Mouse (Mus musculus) Muller cell, postnatal 12 days (primary cell): ENCODE results near the gene Lce1g.
A peak's percentile ranks its signal among the peaks of the same experiment; 100 is the strongest.

Experiments used
- DNase-seq: peaks from one replicate; pipeline ENCODE4 v3.0.0-alpha.2; 2015; ENCODE audit errors: inconsistent ontology term

The Lce1g gene

GRCm38 (mm10) chr3:92752238-92752637 lies at the start of gene Lce1g:
Lce1g (minus strand) TSS chr3:92752338.
- peak; percentile 26 for DNase-seq

GRCm38 (mm10) chr3:92790414-92790813 lies 38.3 kb upstream of the Lce1g start, which contains the start of gene Lce1j:
Lce1j (minus strand) TSS chr3:92790514.
- DNase-seq, result no peak

- DNase-seq, result no peak
Observed at GRCm38 (mm10) chr3:92778799-92779198, 26.7 kb upstream of the Lce1g start, which contains the start of gene Lce1i. Lce1i (minus strand) TSS chr3:92778899.

- DNase-seq, result no peak
Observed at GRCm38 (mm10) chr3:92771573-92771972, 19.4 kb upstream of the Lce1g start.

DNA sequence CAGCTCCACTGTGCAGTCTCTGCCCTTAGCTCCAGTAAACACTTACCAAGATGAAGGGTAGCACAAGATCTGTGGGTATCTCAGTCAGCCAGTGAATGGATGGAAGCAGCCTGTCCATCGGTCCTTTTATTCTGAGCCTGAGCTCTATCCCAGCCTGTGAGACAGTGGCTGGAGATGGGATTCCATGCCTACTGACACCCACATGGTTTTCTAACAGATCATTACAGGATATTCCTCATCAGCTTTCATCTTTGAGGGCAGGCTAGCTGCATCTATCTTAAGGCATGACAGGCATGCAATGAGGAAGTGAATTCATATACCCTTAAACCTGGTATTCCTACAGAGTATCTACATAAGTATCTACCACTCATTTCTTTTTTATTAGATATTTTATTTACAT lies 12.8 kb upstream of the Lce1g start, which contains the start of gene Lce1h:
TSS of gene Lce1h (minus strand) at position 101 of the 400 bp plus-strand sequence.
- no peak for DNase-seq

DNA sequence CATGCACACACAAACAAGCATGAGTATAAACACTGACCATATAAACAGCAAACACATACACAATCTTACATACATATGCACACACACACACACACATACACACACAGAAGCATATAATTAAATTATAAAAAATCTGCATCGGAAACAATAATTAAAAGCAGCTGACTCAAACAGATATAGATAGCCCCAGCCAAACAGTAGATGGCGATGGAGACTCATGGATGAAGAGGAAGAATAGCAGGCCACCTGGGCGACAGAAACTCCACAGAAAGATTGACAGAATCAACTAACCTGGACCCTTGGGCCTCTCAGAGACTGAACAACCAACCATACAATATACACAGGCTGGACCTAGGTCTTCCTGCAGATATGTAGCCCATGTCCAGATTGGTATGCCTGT lies 1.1 kb upstream of the Lce1g start:
- DNase-seq, result no peak

GRCm38 (mm10) chr3:92738996-92739395 lies 13.1 kb downstream of the Lce1g start, which contains the start of gene Gm38119:
Gm38119 (minus strand) TSS chr3:92739096.
- DNase-seq, result no peak

DNA sequence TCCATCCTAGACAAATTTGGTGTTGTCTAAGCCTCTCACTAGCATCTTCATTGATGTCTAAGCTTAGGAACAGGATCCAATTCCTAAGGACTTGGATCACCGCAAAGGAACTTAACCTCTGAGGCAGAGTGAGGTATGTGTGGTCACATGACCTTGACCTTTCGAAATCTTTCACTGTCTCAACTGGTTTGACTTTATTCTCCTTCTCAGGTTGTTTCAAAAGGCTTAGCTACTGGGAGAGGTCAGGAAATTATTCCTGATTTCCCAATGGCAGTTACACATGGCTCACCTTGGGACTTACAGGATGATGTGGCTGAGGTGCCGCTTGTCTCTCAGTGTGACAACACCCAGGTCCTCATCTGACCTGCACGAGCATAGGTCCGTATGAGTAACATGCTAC lies 29.5 kb downstream of the Lce1g start:
- DNase-seq, result no peak

- no peak for DNase-seq
Observed at GRCm38 (mm10) chr3:92720250-92720649, 31.9 kb downstream of the Lce1g start, which contains the start of gene Lce1f. Lce1f (minus strand) TSS chr3:92720350.

- no peak for DNase-seq
Observed at GRCm38 (mm10) chr3:92715122-92715521, 37.0 kb downstream of the Lce1g start.

DNA sequence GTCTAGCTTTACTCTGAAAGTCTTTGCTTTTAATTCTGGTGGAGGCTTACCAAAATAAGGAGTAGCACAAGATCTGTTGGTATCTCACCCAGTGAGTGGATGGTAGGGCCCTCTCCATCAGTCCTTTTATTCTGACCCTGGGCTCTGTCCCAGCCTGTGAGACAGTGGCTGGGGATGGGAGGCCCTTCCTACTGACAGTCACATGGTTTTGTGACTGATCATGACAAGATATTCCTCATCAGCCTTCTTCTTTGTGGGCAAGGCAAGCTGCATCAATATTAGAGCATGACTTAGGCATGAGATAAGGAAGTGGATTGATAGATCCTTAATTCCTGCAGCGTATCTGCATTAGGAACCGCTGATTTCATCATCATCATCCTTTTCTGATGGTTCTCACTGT lies 43.2 kb downstream of the Lce1g start, which contains the start of gene Lce1e:
TSS of gene Lce1e (minus strand) at position 101 of the 400 bp plus-strand sequence.
- no peak for DNase-seq
